8 mouse cellular contexts compared by ENCODE assay signal in the genomic region with DNA sequence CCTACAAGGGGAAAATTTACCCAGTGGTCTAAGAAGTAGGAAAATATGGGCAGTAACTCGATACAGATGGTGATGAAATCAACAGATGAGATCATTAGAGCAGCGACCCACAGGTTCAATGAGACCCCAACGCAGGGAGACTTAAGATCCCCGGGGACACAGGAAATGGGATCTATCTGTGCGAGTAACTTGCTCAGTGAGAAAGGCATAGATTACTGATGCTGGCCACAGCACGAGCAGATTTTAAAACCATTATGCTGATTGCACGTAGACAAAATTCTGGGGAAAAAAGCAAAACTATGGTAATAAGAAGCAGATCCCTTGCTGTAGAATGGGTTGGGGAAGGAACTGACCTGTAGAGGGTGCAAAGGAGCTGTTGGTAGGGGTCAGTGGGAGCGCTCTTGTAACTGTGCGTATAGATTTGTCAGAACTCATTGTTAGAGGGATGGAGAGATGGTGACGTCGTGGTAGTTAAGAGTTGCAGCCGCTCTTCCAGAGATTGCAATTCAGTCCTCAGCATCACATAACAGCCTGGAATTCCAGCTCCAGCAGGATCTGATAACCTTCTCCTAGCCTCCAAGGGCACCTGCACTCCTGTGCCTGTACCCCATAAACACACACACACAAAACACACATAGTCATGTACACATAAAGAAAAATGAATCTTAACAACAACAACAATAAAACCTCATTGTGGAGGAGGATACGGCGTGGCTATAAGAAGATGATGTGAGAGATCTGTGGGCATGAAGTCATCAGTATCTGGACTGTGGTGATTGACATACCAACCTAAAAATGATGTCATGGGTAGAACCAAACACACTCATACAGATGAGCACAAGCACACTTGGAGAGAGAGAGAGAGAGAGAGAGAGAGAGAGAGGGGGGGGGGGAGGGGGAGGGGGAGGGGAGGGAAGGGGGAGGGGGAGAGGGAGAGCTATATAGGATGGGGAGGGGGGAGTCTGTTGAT.
DNase-seq lines count a peak whose midpoint lies in the region; ATAC-seq and TF ChIP-seq lines count a peak whose summit lies in the region.

No protein-coding gene starts in this region.

- H3K4me2 ChIP-seq in heart, postnatal 0 days (ENCODE audit: low read depth, low read length): no peak overlapping the region
- H3K4me2 ChIP-seq in lung, embryonic 16.5 days (ENCODE audit: low read depth, low read length): no peak overlapping the region

- ATAC-seq in heart, postnatal 0 days (ENCODE audit: insufficient read depth, low read depth): peak; percentile 69; the same call in 1 of the 2 replicates
- ATAC-seq in lung, embryonic 16.5 days (ENCODE audit: low read depth): peak; percentile 73; the same call in 1 of the 2 replicates

- peak; percentile 74 for TF ChIP-seq CTCF in heart, postnatal 0 days (IDR thresholded peaks at IDR 0.05; ENCODE audit: low read depth)
- peak; percentile 25; the same call in 1 of the 2 replicates for TF ChIP-seq CTCF in bone marrow, adult 2 months (IDR thresholded peaks at IDR 0.05; ENCODE audit: control insufficient read depth, insufficient read depth, low read length)

- H3K9me3 ChIP-seq in heart, postnatal 0 days (replicated peaks; ENCODE audit: control insufficient read depth, low read length): no peaks in the 10 kb centered on the region
- no peaks in the 10 kb centered on the region for H3K9me3 ChIP-seq in lung, embryonic 16.5 days (ENCODE audit: control insufficient read depth, low read length)

- peak; percentile 57 for DNase-seq in heart, postnatal 0 days (ENCODE audit: low spot score)
- DNase-seq in heart, postnatal 36 days: no peak
- peak; percentile 78 for DNase-seq in forelimb bud, embryonic 11.5 days (ENCODE audit: low read depth, low spot score)
- DNase-seq in adrenal gland, adult 2 months: no peak
- no peak for DNase-seq in layer of hippocampus, postnatal 25 days (ENCODE audit: extremely low spot score in 1 of 2, low spot score in 1 of 2)
- DNase-seq in spleen, postnatal 10 days (ENCODE audit: low spot score in 2 of 2): no peak

- H3K9ac ChIP-seq in heart, postnatal 0 days (replicated peaks; ENCODE audit: low read depth, low read length): no peak overlapping the region
- no peak overlapping the region for H3K9ac ChIP-seq in lung, embryonic 16.5 days (ENCODE audit: low read length)

- H3K36me3 ChIP-seq in heart, postnatal 0 days (replicated peaks; ENCODE audit: control insufficient read depth, insufficient read depth, low read length): no peaks in the 10 kb centered on the region
- no peaks in the 10 kb centered on the region for H3K36me3 ChIP-seq in lung, embryonic 16.5 days (ENCODE audit: control insufficient read depth, insufficient read depth, low read length)

- H3K4me3 ChIP-seq in heart, postnatal 0 days (ENCODE audit: low read depth, low read length): no peak overlapping the region
- no peak overlapping the region for H3K4me3 ChIP-seq in bone marrow, adult 2 months (replicated peaks; ENCODE audit: control insufficient read depth, low read depth, low read length)
- no peak overlapping the region for H3K4me3 ChIP-seq in lung, embryonic 16.5 days (ENCODE audit: low read length)

- no peak for TF ChIP-seq POLR2A in bone marrow, adult 2 months (IDR thresholded peaks at IDR 0.05; ENCODE audit: borderline replicate concordance, control insufficient read depth, low read depth, low read length)

- H3K27ac ChIP-seq in heart, postnatal 0 days (ENCODE audit: low read depth): no peak overlapping the region
- H3K27ac ChIP-seq in bone marrow, adult 2 months (ENCODE audit: control insufficient read depth, insufficient read depth, low read depth, low read length, poor library complexity): no peak overlapping the region
- H3K27ac ChIP-seq in lung, embryonic 16.5 days (ENCODE audit: low read length): no peak overlapping the region

- TF ChIP-seq EP300 in heart, postnatal 0 days (IDR thresholded peaks at IDR 0.05; ENCODE audit: low read depth): no peak

- H3K4me1 ChIP-seq in heart, postnatal 0 days (ENCODE audit: control insufficient read depth, insufficient read depth): no peaks in the 10 kb centered on the region
- H3K4me1 ChIP-seq in bone marrow, adult 2 months (ENCODE audit: control insufficient read depth, insufficient read depth, low read length): no peaks in the 10 kb centered on the region
- H3K4me1 ChIP-seq in lung, embryonic 16.5 days (replicated peaks; ENCODE audit: control insufficient read depth, insufficient read depth, low read length): 0 out of 2 replicates have a peak, but pooled peaks cover 2% of the 10 kb centered on the region

- no peaks in the 10 kb centered on the region for H3K27me3 ChIP-seq in heart, postnatal 0 days (ENCODE audit: control insufficient read depth, insufficient read depth, low read length)
- H3K27me3 ChIP-seq in lung, embryonic 16.5 days (ENCODE audit: control insufficient read depth, insufficient read depth, low read depth, low read length): no peaks in the 10 kb centered on the region

- 30% methylated on average over 14 of the region's 14 CpGs for WGBS in heart, postnatal 0 days
- 52% methylated on average over 14 of the region's 14 CpGs for WGBS in bone marrow, adult 2 months
- 30% methylated on average over 14 of the region's 14 CpGs for WGBS in lung, embryonic 16.5 days

- intact Hi-C loops in heart, postnatal 36 days (cut with DNase I): loop anchor here (5.0 kb wide), 1 partner anchor 41 kb away; no protein-coding TSS in a partner anchor

Comparison
In these comparisons a context has a peak if more than half of its experiments do, and no peak if none do; other contexts are left out.
1. DNase-seq: peak in heart, postnatal 0 days (single experiment) and forelimb bud, embryonic 11.5 days (single experiment); none in heart, postnatal 36 days (0 of 2), adrenal gland, adult 2 months (single experiment), layer of hippocampus, postnatal 25 days (0 of 2) and spleen, postnatal 10 days (0 of 2).